Mouse (Mus musculus) liver, embryonic 14.5 days (tissue): ENCODE measurements around the gene Col1a2. TPM values are rescaled to one million over a fixed set of nuclear protein-coding genes. Genes with fewer than 3 reads are reported as not detected.

Experiments used
- ATAC-seq: fragments of 200-750 bp; cut with Nextera tagmentation; 2 replicates; pipeline ENCODE4 v1.8.0; 2017; ENCODE audit warnings: moderate number of reproducible peaks, mild to moderate bottlenecking, moderate library complexity; ENCODE audit not compliant: insufficient read depth
- DNase-seq, 3 experiments: peaks; one replicate each; pipeline ENCODE4 v3.0.0-alpha.2; 2012 to 2013; ENCODE audit warnings: low read depth in 3 of 3, low spot score in 3 of 3
- H3K27ac ChIP-seq: fragments of 300-500 bp; sonication (generic); 2 replicates; pipeline ENCODE4 v1.5.1; 2014; ENCODE audit warnings: moderate library complexity, mild to moderate bottlenecking, control low read depth, inconsistent platforms
- H3K27me3 ChIP-seq: fragments of 300-500 bp; sonication (generic); 2 replicates; pipeline ENCODE4 v1.6.1; 2014; ENCODE audit warnings: mild to moderate bottlenecking, low read length, moderate library complexity; ENCODE audit not compliant: control insufficient read depth, insufficient read depth
- H3K36me3 ChIP-seq: fragments of 300-500 bp; sonication (generic); replicated peaks from 2 replicates; pipeline ENCODE4 v1.6.1; 2014; ENCODE audit warnings: low read depth; ENCODE audit not compliant: control insufficient read depth, insufficient read depth
- H3K4me1 ChIP-seq, 2 experiments: fragments of 200-500 bp in 1 of 2; fragments of 300-500 bp in 1 of 2; sonication (generic) in 1 of 2; replicated peaks; 2 replicates each; pipeline ENCODE4 v1.6.1; 2012 to 2014; ENCODE audit warnings: antibody characterized with exemption in 1 of 2, inconsistent platforms in 1 of 2, low read length in 1 of 2; ENCODE audit not compliant: control insufficient read depth in 2 of 2, insufficient read depth in 2 of 2
- H3K4me2 ChIP-seq: fragments of 300-500 bp; sonication (generic); 2 replicates; pipeline ENCODE4 v1.6.1; 2014; ENCODE audit warnings: low read depth, mild to moderate bottlenecking, control low read depth, moderate library complexity
- H3K4me3 ChIP-seq, 2 experiments: fragments of 200-500 bp in 1 of 2; fragments of 300-500 bp in 1 of 2; sonication (generic) in 1 of 2; 2 replicates each; pipeline ENCODE4 v1.5.1; 2012 to 2014; ENCODE audit warnings: low read depth in 2 of 2, low read length in 2 of 2, mild to moderate bottlenecking in 2 of 2, control low read depth in 1 of 2, inconsistent platforms in 1 of 2, moderate library complexity in 1 of 2; ENCODE audit not compliant: insufficient read depth in 1 of 2
- H3K9ac ChIP-seq: fragments of 300-500 bp; sonication (generic); replicated peaks from 2 replicates; pipeline ENCODE4 v1.6.1; 2014; ENCODE audit warnings: mild to moderate bottlenecking, control low read depth, moderate library complexity
- H3K9me3 ChIP-seq: fragments of 300-500 bp; sonication (generic); 2 replicates; pipeline ENCODE4 v1.6.1; 2016; ENCODE audit warnings: low read length, mixed read lengths; ENCODE audit not compliant: control insufficient read depth
- CTCF ChIP-seq: IDR thresholded peaks from 2 replicates; pipeline ENCODE4 v1.5.1; 2016; ENCODE audit warnings: antibody characterized with exemption, low read depth, control low read depth
- EP300 ChIP-seq: IDR thresholded peaks from 2 replicates; pipeline ENCODE4 v1.6.1; 2016; ENCODE audit warnings: antibody characterized with exemption, low read depth
- WGBS: fragments of 180-500 bp; shearing (Covaris S2); extraction: QIAGEN DNeasy Blood & Tissue Kit; methylation state at CpG from one replicate; pipeline ENCODE4 v1.1.7; 2014; ENCODE audit not compliant: insufficient replicate concordance; 5-methylcytosine and 5-hydroxymethylcytosine counted together
- polyA plus RNA-seq, 2 experiments: library from polyadenylated mRNA; depleted of rRNA in 1 of 2; stranded (reverse) in 1 of 2; unstranded in 1 of 2; fragments of >200 nt; fragmentation: Nextera tagmentation in 1 of 2; extraction: Ambion mirVana in 1 of 2; gene quantifications; 2 replicates each; pipeline versions ENCODE4 v1.2.1 to v1.2.3; 2012 to 2014

Col1a2 gene
- polyA plus RNA-seq, 2 experiments = 16.2 to 22.8 TPM

DNA sequence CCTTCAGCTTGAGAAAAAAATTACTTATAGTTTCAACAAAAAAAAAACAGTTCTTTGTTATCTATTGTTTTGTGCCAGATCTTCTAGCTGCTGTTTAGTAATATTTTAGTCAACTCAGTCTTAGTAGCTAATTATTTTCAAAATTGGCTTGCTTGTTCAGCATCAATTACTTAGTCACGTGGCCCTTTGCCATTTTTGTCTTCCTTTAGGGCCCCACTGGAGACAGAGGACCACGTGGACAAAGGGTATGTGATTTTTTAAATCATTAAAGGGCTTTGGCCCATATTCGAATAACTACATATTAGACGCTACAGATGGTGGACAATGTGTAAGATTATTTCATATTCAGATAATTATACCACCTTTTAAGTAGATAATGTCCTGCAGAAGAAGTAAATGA, 4.8 kb downstream of the Col1a2 start:
- no peak overlapping the region for H3K4me3 ChIP-seq
- 54% methylated on average over 4 of the region's 4 CpGs for WGBS
- no peak for ATAC-seq

DNA sequence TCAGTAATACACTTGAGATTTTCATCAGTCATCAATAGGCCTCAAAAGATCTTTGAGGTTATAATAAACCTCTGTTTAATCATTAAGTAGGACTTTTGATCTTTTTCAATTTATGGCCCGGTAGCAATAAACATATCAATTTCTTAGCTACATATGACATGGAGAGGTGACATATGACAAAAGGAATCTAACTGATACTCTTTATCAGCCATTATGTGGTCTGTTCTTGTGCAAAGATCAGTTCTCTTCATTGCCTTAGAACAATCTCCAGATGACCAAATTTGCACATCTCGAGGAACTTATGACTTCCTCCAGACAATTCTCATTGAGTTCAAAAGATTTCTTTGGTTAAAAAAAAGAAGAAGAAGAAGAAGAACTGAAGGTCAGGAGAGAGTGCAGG, 10.1 kb downstream of the Col1a2 start:
- Histone ChIP-seq H3K9me3 (no peaks in the 10 kb centered on the region), H3K9ac (no peak overlapping the region), H3K36me3 (no peaks in the 10 kb centered on the region), H3K4me2 (no peak overlapping the region), H3K27me3 (no peaks in the 10 kb centered on the region), H3K4me3 (no peak overlapping the region), H3K4me1 (no peaks in the 10 kb centered on the region), H3K27ac (no peak overlapping the region)
- ATAC-seq (no peak), DNase-seq (no peak)
- WGBS = 45% methylated on average over 2 of the region's 2 CpGs
- TF ChIP-seq CTCF = no peak
- TF ChIP-seq EP300 = no peak

More for the DNA sequence above, 4.8 kb downstream of the Col1a2 start:
- Histone ChIP-seq H3K4me1 (peaks cover 0 to 5% of the 10 kb centered on the region in 2 experiments; a peak in 1 of 4 replicates), H3K36me3 (no peaks in the 10 kb centered on the region), H3K9me3 (no peaks in the 10 kb centered on the region), H3K9ac (no peak overlapping the region), H3K4me2 (no peak overlapping the region), H3K27me3 (peaks cover 3% of the 10 kb centered on the region), H3K27ac (no peak overlapping the region)
- no peak for DNase-seq
- no peak for TF ChIP-seq CTCF
- no peak for TF ChIP-seq EP300

DNA sequence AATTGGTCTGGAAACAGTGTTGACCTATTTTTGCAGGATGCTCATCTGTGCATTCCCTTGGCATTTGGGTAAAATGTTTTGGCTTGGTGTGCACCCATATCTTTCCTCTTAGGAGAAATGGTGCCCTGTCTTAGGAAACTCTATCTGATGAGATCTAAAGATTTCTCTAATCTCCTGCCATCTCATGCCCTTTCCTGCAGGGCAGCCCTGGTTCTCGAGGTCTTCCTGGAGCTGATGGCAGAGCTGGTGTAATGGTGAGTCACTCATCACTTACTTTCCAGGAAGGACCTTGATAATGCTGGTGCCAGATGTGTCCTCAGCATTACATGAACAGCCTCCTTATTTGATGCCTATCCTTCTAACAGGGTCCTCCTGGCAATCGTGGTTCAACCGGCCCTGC, 16.4 kb downstream of the Col1a2 start:
- DNase-seq (no peak), ATAC-seq (no peak)
- no peak overlapping the region for H3K9ac ChIP-seq
- TF ChIP-seq CTCF = no peak
- TF ChIP-seq EP300 = no peak
- no peak overlapping the region for H3K4me3 ChIP-seq
- H3K4me1 ChIP-seq = no peaks in the 10 kb centered on the region
- no peaks in the 10 kb centered on the region for H3K36me3 ChIP-seq
- H3K27ac ChIP-seq = no peak overlapping the region
- no peaks in the 10 kb centered on the region for H3K27me3 ChIP-seq
- H3K9me3 ChIP-seq = no peaks in the 10 kb centered on the region
- no peak overlapping the region for H3K4me2 ChIP-seq
- 57% methylated on average over 3 of the region's 3 CpGs for WGBS

DNA sequence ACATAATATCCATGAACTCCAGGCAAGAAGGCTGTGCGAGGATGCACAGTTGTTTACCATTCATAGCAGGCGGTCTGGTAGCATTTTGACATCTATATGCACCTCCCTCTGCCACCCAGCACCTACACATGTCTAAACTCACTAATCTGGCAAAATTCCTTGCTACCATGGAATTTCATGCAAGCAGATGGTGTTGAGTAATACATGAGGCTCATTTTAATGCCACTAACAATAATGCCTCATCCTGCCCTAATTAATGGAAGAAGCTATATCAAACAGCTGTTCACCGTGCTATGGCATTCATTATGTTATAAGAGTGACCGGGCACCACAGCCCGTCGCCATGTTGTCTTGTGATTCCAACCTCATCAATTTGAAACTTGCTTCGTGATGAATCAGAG, 23.8 kb downstream of the Col1a2 start:
- Histone ChIP-seq H3K9me3 (no peaks in the 10 kb centered on the region), H3K4me2 (no peak overlapping the region), H3K9ac (no peak overlapping the region), H3K36me3 (no peaks in the 10 kb centered on the region), H3K4me3 (no peak overlapping the region), H3K27ac (no peak overlapping the region), H3K27me3 (no peaks in the 10 kb centered on the region), H3K4me1 (no peaks in the 10 kb centered on the region)
- TF ChIP-seq EP300 (no peak), CTCF (no peak)
- 69% methylated on average over 7 of the region's 7 CpGs for WGBS
- no peak for DNase-seq
- no peak for ATAC-seq

DNA sequence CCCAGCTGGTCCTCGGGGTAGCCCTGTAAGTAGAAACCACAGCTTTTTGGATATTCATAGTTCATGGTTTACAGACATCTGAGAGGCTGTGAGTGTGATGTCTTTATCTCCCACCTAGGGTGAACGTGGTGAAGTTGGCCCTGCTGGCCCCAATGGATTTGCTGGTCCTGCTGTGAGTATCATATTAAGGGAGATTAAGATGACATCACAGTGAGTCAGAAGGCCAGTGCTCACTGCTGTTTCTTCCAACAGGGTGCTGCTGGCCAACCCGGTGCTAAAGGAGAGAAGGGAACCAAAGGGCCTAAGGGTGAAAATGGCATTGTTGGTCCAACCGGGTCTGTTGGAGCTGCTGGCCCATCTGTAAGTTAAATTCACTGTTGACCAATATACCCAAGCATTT, 26.4 kb downstream of the Col1a2 start:
- Histone ChIP-seq H3K4me2 (no peak overlapping the region), H3K4me1 (no peaks in the 10 kb centered on the region), H3K4me3 (no peak overlapping the region), H3K9ac (no peak overlapping the region), H3K27me3 (no peaks in the 10 kb centered on the region), H3K27ac (no peak overlapping the region), H3K9me3 (no peaks in the 10 kb centered on the region), H3K36me3 (no peaks in the 10 kb centered on the region)
- DNase-seq (no peak), ATAC-seq (no peak)
- TF ChIP-seq EP300 (no peak), CTCF (no peak)
- WGBS = 57% methylated on average over 4 of the region's 4 CpGs
